18 mouse cellular contexts compared by ENCODE assay signal in the genomic region with DNA sequence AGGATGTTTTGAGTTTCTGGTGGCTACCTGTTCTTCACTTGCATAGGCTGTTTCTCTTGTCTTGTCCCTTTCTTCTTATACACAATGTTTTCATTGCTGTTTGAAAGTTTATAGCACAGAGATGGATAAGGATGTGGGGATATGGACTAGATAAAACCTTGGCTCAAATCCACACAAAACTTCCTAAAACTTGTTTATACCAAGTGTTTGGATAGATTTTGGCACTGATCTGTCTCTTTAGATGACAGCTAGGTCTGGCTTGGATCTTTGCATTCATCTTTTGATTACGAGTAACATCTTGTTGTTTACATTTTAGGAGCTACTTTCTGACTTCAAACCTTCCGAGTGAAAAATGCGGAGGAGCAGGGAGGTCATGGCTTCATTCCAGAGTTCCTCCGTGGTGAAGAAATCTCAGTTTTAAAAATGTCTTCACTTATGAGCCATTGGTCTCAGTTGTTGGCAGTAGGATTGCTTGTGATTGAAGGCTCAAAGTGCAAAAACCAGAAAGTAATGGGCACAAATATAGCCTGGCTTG.
"Had no signal": no experiment of that assay in that cellular context is flagged by ENCODE, and none has a peak within 500 bp of the region (broad histone marks: within the 10 kb centered on the region; RNA-seq: fewer than 3 reads in every experiment).

No protein-coding gene starts in this region.

- H3K4me2 ChIP-seq: limb, embryonic 12.5 days; liver, embryonic 13.5 days; midbrain, embryonic 11.5 days; midbrain, embryonic 15.5 days; neural tube, embryonic 12.5 days; stomach, embryonic 15.5 days had no signal

- H3K9me3 ChIP-seq: limb, embryonic 12.5 days; liver, embryonic 13.5 days; midbrain, embryonic 15.5 days; neural tube, embryonic 12.5 days; stomach, embryonic 15.5 days had no signal

- H3K36me3 ChIP-seq: limb, embryonic 12.5 days; liver, embryonic 13.5 days; midbrain, embryonic 15.5 days; neural tube, embryonic 12.5 days; stomach, embryonic 15.5 days had no signal

- ATAC-seq: intestine, postnatal 0 days; midbrain, embryonic 15.5 days had no signal

- H3K9ac ChIP-seq: limb, embryonic 12.5 days; liver, embryonic 13.5 days; midbrain, embryonic 15.5 days; neural tube, embryonic 12.5 days; stomach, embryonic 15.5 days had no signal

- H3K27me3 ChIP-seq: limb, embryonic 12.5 days; liver, embryonic 13.5 days; megakaryocyte, embryonic 14.5 days; midbrain, embryonic 15.5 days; neural tube, embryonic 12.5 days; stomach, embryonic 15.5 days had no signal

- DNase-seq: kidney, adult 8-10 months; kidney, postnatal 36 days; layer of hippocampus, adult 9-11 months; layer of hippocampus, postnatal 36 days; liver; liver, embryonic 13.5 days; right cerebral cortex, postnatal 4 days; thymus, adult 2 months; thymus, postnatal 25 days had no signal

- H3K4me1 ChIP-seq: limb, embryonic 12.5 days; liver, embryonic 13.5 days; megakaryocyte, embryonic 14.5 days; midbrain, embryonic 15.5 days; neural tube, embryonic 12.5 days had no signal

- H3K4me3 ChIP-seq: limb, embryonic 12.5 days; liver, embryonic 13.5 days; megakaryocyte, embryonic 14.5 days; midbrain, embryonic 15.5 days; neural tube, embryonic 12.5 days; stomach, embryonic 15.5 days had no signal

- H3K27ac ChIP-seq: kidney, postnatal 0 days; limb, embryonic 12.5 days; liver, embryonic 13.5 days; macrophage; midbrain, embryonic 15.5 days; neural tube, embryonic 12.5 days; stomach, embryonic 15.5 days had no signal
